Mouse (Mus musculus): Measurements from ENCODE around the gene Garnl3.

DNA sequence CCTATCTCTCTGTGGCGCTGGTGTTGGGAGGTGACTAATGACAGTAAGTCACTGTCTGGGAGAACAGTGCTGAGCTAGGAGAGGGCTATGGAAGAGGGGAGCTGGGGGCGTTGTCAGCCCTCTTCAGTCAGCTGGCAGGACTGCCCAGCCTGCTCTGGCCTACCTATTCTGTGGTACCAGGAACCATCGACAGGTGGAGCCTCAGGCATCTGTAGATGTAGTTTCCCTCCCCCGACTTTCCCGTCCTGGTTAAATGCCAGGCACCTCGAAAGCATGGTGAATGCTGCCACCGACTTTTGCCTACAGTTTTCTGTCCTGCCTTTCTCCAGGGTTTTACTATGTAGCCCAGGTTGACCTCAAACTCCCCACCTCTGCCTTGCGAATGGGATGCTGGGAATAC lies 174.1 kb downstream of the Garnl3 start:
- TF ChIP-seq HCFC1 (IDR thresholded peaks at IDR 0.05; ENCODE audit: borderline replicate concordance, insufficient read depth, low read length) = no peak
- no peak for TF ChIP-seq CHD2 (IDR thresholded peaks at IDR 0.05; ENCODE audit: low read depth, low read length)
- TF ChIP-seq ZNF384 (IDR thresholded peaks at IDR 0.05; ENCODE audit: low read depth, low read length) = no peak
- TF ChIP-seq ZC3H11A (IDR thresholded peaks at IDR 0.05; ENCODE audit: borderline replicate concordance, low read depth, low read length) = no peak

All from ES-E14 (cell line).